In the genomic region with DNA sequence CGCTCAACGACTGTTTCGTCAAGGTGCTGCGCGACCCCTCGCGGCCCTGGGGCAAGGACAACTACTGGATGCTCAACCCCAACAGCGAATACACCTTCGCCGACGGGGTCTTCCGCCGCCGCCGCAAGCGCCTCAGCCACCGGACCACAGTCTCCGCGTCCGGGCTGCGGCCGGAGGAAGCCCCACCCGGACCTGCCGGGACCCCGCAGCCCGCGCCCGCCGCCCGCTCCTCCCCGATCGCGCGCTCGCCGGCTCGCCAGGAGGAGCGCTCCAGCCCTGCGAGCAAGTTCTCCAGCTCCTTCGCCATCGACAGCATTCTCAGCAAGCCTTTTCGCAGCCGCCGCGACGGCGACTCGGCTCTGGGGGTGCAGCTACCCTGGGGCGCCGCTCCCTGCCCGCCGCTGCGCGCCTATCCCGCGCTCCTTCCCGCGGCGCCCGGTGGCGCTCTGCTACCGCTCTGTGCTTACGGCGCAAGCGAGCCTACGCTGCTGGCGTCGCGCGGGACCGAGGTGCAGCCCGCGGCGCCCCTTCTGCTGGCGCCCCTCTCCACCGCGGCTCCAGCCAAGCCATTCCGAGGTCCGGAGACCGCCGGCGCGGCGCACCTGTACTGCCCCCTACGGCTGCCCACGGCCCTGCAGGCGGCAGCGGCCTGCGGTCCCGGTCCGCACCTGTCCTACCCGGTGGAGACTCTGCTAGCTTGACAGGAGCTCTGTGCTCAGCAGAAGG, we compare ENCODE assay signal across 8 mouse cellular contexts. TPM values are rescaled to one million over a fixed set of nuclear protein-coding genes. Genes with fewer than 3 reads are reported as not detected.
DNase-seq lines count a peak whose midpoint lies in the region; ATAC-seq and TF ChIP-seq lines count a peak whose summit lies in the region.

No protein-coding gene starts in this region.

- no peaks in the 10 kb centered on the region for H3K36me3 ChIP-seq in heart, embryonic 11.5 days (ENCODE audit: control insufficient read depth, insufficient read depth, low read length)
- H3K36me3 ChIP-seq in kidney, adult 2 months (ENCODE audit: control insufficient read depth, insufficient read depth, low read length), result no peaks in the 10 kb centered on the region
- no peaks in the 10 kb centered on the region for H3K36me3 ChIP-seq in liver, embryonic 12.5 days
- H3K36me3 ChIP-seq in midbrain, postnatal 0 days (ENCODE audit: insufficient read depth, low read length), result no peaks in the 10 kb centered on the region

- H3K9me3 ChIP-seq in heart, embryonic 11.5 days (replicated peaks; ENCODE audit: control insufficient read depth, low read length), result no peaks in the 10 kb centered on the region
- H3K9me3 ChIP-seq in liver, embryonic 12.5 days (replicated peaks), result no peaks in the 10 kb centered on the region
- no peaks in the 10 kb centered on the region for H3K9me3 ChIP-seq in midbrain, postnatal 0 days (ENCODE audit: low read length)

- DNase-seq in left cerebral cortex, adult 18-20 months (ENCODE audit: low spot score in 2 of 2), result peak; percentile 13 to 29
- DNase-seq in left cerebral cortex, adult 11 months (ENCODE audit: low spot score), result no peak
- DNase-seq in embryo, embryonic 10.5 days (ENCODE audit: low spot score), result peak; percentile 70
- peak; percentile 76 for DNase-seq in kidney, adult 2 months
- peak; percentile 27 for DNase-seq in midbrain, postnatal 0 days (ENCODE audit: low spot score)
- peak; percentile 82 for DNase-seq in testis, postnatal 10 days (ENCODE audit: low spot score)

- H3K4me3 ChIP-seq in heart, embryonic 11.5 days (ENCODE audit: low read depth, low read length), result peak overlapping the region; percentile 70
- H3K4me3 ChIP-seq in kidney, adult 2 months (ENCODE audit: insufficient read depth, low read depth, low read length), result peak overlapping the region; percentile 62
- peak overlapping the region; percentile 56 for H3K4me3 ChIP-seq in liver, embryonic 12.5 days
- peak overlapping the region; percentile 50 for H3K4me3 ChIP-seq in midbrain, postnatal 0 days (ENCODE audit: low read depth, low read length)

- H3K4me2 ChIP-seq in heart, embryonic 11.5 days, result peak overlapping the region; percentile 99
- H3K4me2 ChIP-seq in liver, embryonic 12.5 days, result peak overlapping the region; percentile 83
- H3K4me2 ChIP-seq in midbrain, postnatal 0 days (ENCODE audit: low read depth, low read length, poor library complexity, severe bottlenecking), result peak overlapping the region; percentile 99

- peaks cover 91% of the 10 kb centered on the region for H3K27me3 ChIP-seq in heart, embryonic 11.5 days (ENCODE audit: control insufficient read depth, insufficient read depth, low read length)
- H3K27me3 ChIP-seq in kidney, adult 2 months (replicated peaks; ENCODE audit: control insufficient read depth, insufficient read depth, low read length), result peaks cover 2% of the 10 kb centered on the region; the same call in 1 of the 2 replicates
- H3K27me3 ChIP-seq in liver, embryonic 12.5 days (replicated peaks), result peaks cover 90% of the 10 kb centered on the region
- peaks cover 86% of the 10 kb centered on the region for H3K27me3 ChIP-seq in midbrain, postnatal 0 days (ENCODE audit: insufficient read depth, low read length)

- no peak for TF ChIP-seq POLR2A in kidney, adult 2 months (IDR thresholded peaks at IDR 0.05; ENCODE audit: low read depth, low read length)

- TF ChIP-seq CTCF in kidney, adult 2 months (conservative IDR thresholded peaks at IDR 0.05; ENCODE audit: insufficient read depth, insufficient read length, low read depth, low read length), result peak; percentile 72
- TF ChIP-seq CTCF in midbrain, postnatal 0 days (IDR thresholded peaks at IDR 0.05), result peak; percentile 64

- 0 out of 2 replicates have a peak overlapping the region, but pooled peaks have one; percentile 34 for H3K9ac ChIP-seq in heart, embryonic 11.5 days (ENCODE audit: low read depth, low read length)
- H3K9ac ChIP-seq in liver, embryonic 12.5 days, result no peak overlapping the region
- peak overlapping the region; percentile 50; the same call in 1 of the 2 replicates for H3K9ac ChIP-seq in midbrain, postnatal 0 days (replicated peaks; ENCODE audit: low read length, poor library complexity, severe bottlenecking)

- H3K27ac ChIP-seq in heart, embryonic 11.5 days (ENCODE audit: low read depth, low read length), result no peak overlapping the region
- peak overlapping the region; percentile 39 for H3K27ac ChIP-seq in kidney, adult 2 months (ENCODE audit: insufficient read depth, low read depth, low read length)
- no peak overlapping the region for H3K27ac ChIP-seq in liver, embryonic 12.5 days
- H3K27ac ChIP-seq in midbrain, postnatal 0 days (ENCODE audit: low read depth, low read length), result no peak overlapping the region; the same call in 1 of the 2 replicates

- under 1% methylated on average over 92 of the region's 92 CpGs for whole genome bisulfite sequencing in heart, embryonic 11.5 days (ENCODE audit: insufficient replicate concordance)
- WGBS in kidney, adult 2 months, result 2% methylated on average over 88 of the region's 92 CpGs
- WGBS in liver, embryonic 12.5 days (ENCODE audit: insufficient replicate concordance), result under 1% methylated on average over 68 of the region's 92 CpGs
- under 1% methylated on average over 87 of the region's 92 CpGs for WGBS in midbrain, postnatal 0 days

- ATAC-seq in heart, embryonic 11.5 days (replicated peaks; ENCODE audit: insufficient number of reproducible peaks, low FRiP score, low TSS enrichment), result peak; percentile 51
- 0 out of 2 replicates have a peak, but pooled peaks have one; percentile 24 for ATAC-seq in liver, embryonic 12.5 days
- ATAC-seq in midbrain, postnatal 0 days (ENCODE audit: low FRiP score), result peak; percentile 60

- peaks cover 13% of the 10 kb centered on the region for H3K4me1 ChIP-seq in heart, embryonic 11.5 days (ENCODE audit: control insufficient read depth, insufficient read depth, low read length)
- no peaks in the 10 kb centered on the region for H3K4me1 ChIP-seq in kidney, adult 2 months (ENCODE audit: control insufficient read depth, insufficient read depth, low read length)
- H3K4me1 ChIP-seq in liver, embryonic 12.5 days, result peaks cover 14% of the 10 kb centered on the region; the same call in 1 of the 2 replicates
- peaks cover 13% of the 10 kb centered on the region; the same call in 1 of the 2 replicates for H3K4me1 ChIP-seq in midbrain, postnatal 0 days (ENCODE audit: insufficient read depth, low read length)

RNA-seq across cellular contexts. Expression of gene A530084C06Rik, which starts 0.4 kb away (rescaled TPM):
- total RNA-seq in left cerebral cortex, adult 18-20 months (2021), result under 1 TPM; 0.30 to 0.53 TPM
- not detected in 2 replicates for polyA plus RNA-seq in heart, embryonic 11.5 days (2014; fragmentation: Nextera tagmentation; extraction: Ambion mirVana)
- 0.30 and 0.39 TPM in 2 replicates for polyA plus RNA-seq in kidney, adult 2 months (2012; rRNA removed)
- polyA plus RNA-seq in liver, embryonic 12.5 days (2016; fragmentation: Nextera tagmentation; extraction: Ambion mirVana), result not detected in 2 replicates
- total RNA-seq in midbrain, postnatal 0 days (2014; rRNA removed), result 0.90 and 0.99 TPM in 2 replicates
- polyA plus RNA-seq in midbrain, postnatal 0 days (2015; fragmentation: Nextera tagmentation; extraction: Ambion mirVana), result not detected in 2 replicates

RNA-seq across cellular contexts. Expression of gene Foxq1, which starts 3.6 kb away (rescaled TPM):
- total RNA-seq in left cerebral cortex, adult 18-20 months (2021), result 1 to 10 TPM; 2.2 to 2.3 TPM
- 0.13 and 0.18 TPM in 2 replicates for polyA plus RNA-seq in heart, embryonic 11.5 days (2014; fragmentation: Nextera tagmentation; extraction: Ambion mirVana)
- polyA plus RNA-seq in kidney, adult 2 months (2012; rRNA removed), result 13.9 and 25.9 TPM in 2 replicates
- 0.07 and 0.10 TPM in 2 replicates for polyA plus RNA-seq in liver, embryonic 12.5 days (2016; fragmentation: Nextera tagmentation; extraction: Ambion mirVana)
- total RNA-seq in midbrain, postnatal 0 days (2014; rRNA removed), result 4.9 and 5.3 TPM in 2 replicates
- 1.7 and 1.9 TPM in 2 replicates for polyA plus RNA-seq in midbrain, postnatal 0 days (2015; fragmentation: Nextera tagmentation; extraction: Ambion mirVana)
